Mouse (Mus musculus) kidney, postnatal 4 days (tissue): Measurements from ENCODE around the gene Gpbar1.
A peak's percentile ranks its signal among the peaks of the same experiment; 100 is the strongest.
"Not testable (repeated sequence)": the region's sequence is repeated elsewhere in the genome, so short reads cannot be mapped to it uniquely, and the experiment has no call there.

Experiments used
- DNase-seq, 2 experiments: peaks; one replicate each; pipeline ENCODE4 v3.0.0; 2021; ENCODE audit warnings: mixed read lengths in 2 of 2

Gpbar1 gene

GRCm38 (mm10) chr1:74296477-74296876 lies 18.1 kb downstream of the Gpbar1 start:
- DNase-seq: peak; percentile 36 to 51

GRCm38 (mm10) chr1:74297269-74297668 lies 18.9 kb downstream of the Gpbar1 start:
- DNase-seq: peak; percentile 49 to 65

- no peak for DNase-seq
Observed at GRCm38 (mm10) chr1:74298157-74298750, 19.9 kb downstream of the Gpbar1 start.

GRCm38 (mm10) chr1:74298996-74299395 lies 20.6 kb downstream of the Gpbar1 start:
- DNase-seq: no peak

- DNase-seq: no peak
Observed at GRCm38 (mm10) chr1:74300347-74301110, 22.2 kb downstream of the Gpbar1 start.

GRCm38 (mm10) chr1:74302229-74302628 lies 23.9 kb downstream of the Gpbar1 start:
- DNase-seq: no peak

- no peak for DNase-seq
Observed at GRCm38 (mm10) chr1:74302835-74303234, 24.5 kb downstream of the Gpbar1 start.

- peak; percentile 86 to 92 for DNase-seq
Observed at GRCm38 (mm10) chr1:74303509-74304338, 25.4 kb downstream of the Gpbar1 start.

GRCm38 (mm10) chr1:74304339-74304790 lies 26.0 kb downstream of the Gpbar1 start:
- DNase-seq: no peak

GRCm38 (mm10) chr1:74304946-74305345 lies 26.6 kb downstream of the Gpbar1 start:
- no peak for DNase-seq

- no peak for DNase-seq
Observed at GRCm38 (mm10) chr1:74305522-74305921, 27.2 kb downstream of the Gpbar1 start, which contains the start of gene Tmbim1. TSS of gene Tmbim1 (minus strand) at chr1:74305622.

- DNase-seq: no peak
Observed at GRCm38 (mm10) chr1:74307146-74307545, 28.8 kb downstream of the Gpbar1 start.

GRCm38 (mm10) chr1:74308001-74308964 lies 29.9 kb downstream of the Gpbar1 start:
- DNase-seq: no peak

GRCm38 (mm10) chr1:74309767-74310166 lies 31.4 kb downstream of the Gpbar1 start:
- peak; percentile 44 to 66 for DNase-seq

- DNase-seq: peak; percentile 45 to 71
Observed at GRCm38 (mm10) chr1:74313049-74313692, 34.8 kb downstream of the Gpbar1 start.

- DNase-seq: no peak
Observed at GRCm38 (mm10) chr1:74314796-74315195, 36.4 kb downstream of the Gpbar1 start.

- no peak for DNase-seq
Observed at GRCm38 (mm10) chr1:74316114-74316827, 37.9 kb downstream of the Gpbar1 start.

- DNase-seq: no peak
Observed at GRCm38 (mm10) chr1:74318711-74319110, 40.4 kb downstream of the Gpbar1 start.

- DNase-seq: no peak
Observed at GRCm38 (mm10) chr1:74321396-74321795, 43.0 kb downstream of the Gpbar1 start.

GRCm38 (mm10) chr1:74326916-74327315 lies 48.6 kb downstream of the Gpbar1 start:
- DNase-seq: not testable (repeated sequence)
